Mouse (Mus musculus): ENCODE measurements around the gene Gm49325.

Gene Gm49325

GRCm38 (mm10) chr10:77626591-77626990 is 20.6 kb downstream of the Gm49325 start:
- no peak for DNase-seq (ENCODE audit: low spot score)

GRCm38 (mm10) chr10:77627497-77627896 is 21.5 kb downstream of the Gm49325 start:
- DNase-seq (ENCODE audit: low spot score), result peak; percentile 77

- DNase-seq (ENCODE audit: low spot score), result no peak
These were observed 23.2 kb downstream of the Gm49325 start for GRCm38 (mm10) chr10:77629163-77629562.

- no peak for DNase-seq (ENCODE audit: low spot score)
These were observed 24.0 kb downstream of the Gm49325 start for GRCm38 (mm10) chr10:77629970-77630369.

- DNase-seq (ENCODE audit: low spot score), result no peak
These were observed 28.0 kb downstream of the Gm49325 start for GRCm38 (mm10) chr10:77634016-77634415.

GRCm38 (mm10) chr10:77634452-77635231 is 28.6 kb downstream of the Gm49325 start:
- no peak for DNase-seq (ENCODE audit: low spot score)

- no peak for DNase-seq (ENCODE audit: low spot score)
These were observed 30.4 kb downstream of the Gm49325 start for GRCm38 (mm10) chr10:77636234-77636922.

GRCm38 (mm10) chr10:77638956-77639355 is 33.0 kb downstream of the Gm49325 start:
- DNase-seq (ENCODE audit: low spot score), result no peak

GRCm38 (mm10) chr10:77643160-77643559 is 37.2 kb downstream of the Gm49325 start:
- no peak for DNase-seq (ENCODE audit: low spot score)

GRCm38 (mm10) chr10:77645571-77645970 is 39.6 kb downstream of the Gm49325 start:
- no peak for DNase-seq (ENCODE audit: low spot score)

GRCm38 (mm10) chr10:77647461-77647860 is 41.5 kb downstream of the Gm49325 start:
- DNase-seq (ENCODE audit: low spot score), result no peak

- DNase-seq (ENCODE audit: low spot score), result no peak
These were observed 41.9 kb downstream of the Gm49325 start for GRCm38 (mm10) chr10:77647901-77648300.

GRCm38 (mm10) chr10:77652046-77652445 is 46.0 kb downstream of the Gm49325 start:
- no peak for DNase-seq (ENCODE audit: low spot score)

GRCm38 (mm10) chr10:77658286-77658994 is 52.4 kb downstream of the Gm49325 start:
- no peak for DNase-seq (ENCODE audit: low spot score)

GRCm38 (mm10) chr10:77663949-77664665 is 58.1 kb downstream of the Gm49325 start:
- DNase-seq (ENCODE audit: low spot score), result no peak

- no peak for DNase-seq (ENCODE audit: low spot score)
These were observed 60.3 kb downstream of the Gm49325 start for GRCm38 (mm10) chr10:77666342-77666741.

- DNase-seq (ENCODE audit: low spot score), result no peak
These were observed 61.4 kb downstream of the Gm49325 start for GRCm38 (mm10) chr10:77667402-77667801.

- no peak for DNase-seq (ENCODE audit: low spot score)
These were observed 64.7 kb downstream of the Gm49325 start for GRCm38 (mm10) chr10:77670710-77671109.

- DNase-seq (ENCODE audit: low spot score), result no peak
These were observed 65.5 kb downstream of the Gm49325 start for GRCm38 (mm10) chr10:77671519-77671918.

- no peak for DNase-seq (ENCODE audit: low spot score)
These were observed 67.8 kb downstream of the Gm49325 start for GRCm38 (mm10) chr10:77673765-77674164.

- no peak for DNase-seq (ENCODE audit: low spot score)
These were observed 71.6 kb downstream of the Gm49325 start for GRCm38 (mm10) chr10:77677562-77677961.

GRCm38 (mm10) chr10:77682994-77683393 is 77.0 kb downstream of the Gm49325 start:
- DNase-seq (ENCODE audit: low spot score), result no peak
